Mouse (Mus musculus) cerebellum, postnatal 4 days (tissue): Measurements from ENCODE around the gene Hba-a1.
"Not testable (repeated sequence)": the region's sequence is repeated elsewhere in the genome, so short reads cannot be mapped to it uniquely, and the experiment has no call there.

Source experiments
- DNase-seq, 2 experiments: peaks; one replicate each; pipeline ENCODE4 v3.0.0; 2022; ENCODE audit warnings: low spot score in 2 of 2, mixed read lengths in 1 of 2

Gene Hba-a1

GRCm38 (mm10) chr11:32283091-32283777 lies at the start of gene Hba-a1:
Hba-a1 (plus strand) TSS chr11:32283511.
- DNase-seq, result not testable (repeated sequence)

GRCm38 (mm10) chr11:32233895-32234294 lies 49.4 kb upstream of the Hba-a1 start:
- DNase-seq, result peak in 1 of 2 experiments; percentile 68

DNA sequence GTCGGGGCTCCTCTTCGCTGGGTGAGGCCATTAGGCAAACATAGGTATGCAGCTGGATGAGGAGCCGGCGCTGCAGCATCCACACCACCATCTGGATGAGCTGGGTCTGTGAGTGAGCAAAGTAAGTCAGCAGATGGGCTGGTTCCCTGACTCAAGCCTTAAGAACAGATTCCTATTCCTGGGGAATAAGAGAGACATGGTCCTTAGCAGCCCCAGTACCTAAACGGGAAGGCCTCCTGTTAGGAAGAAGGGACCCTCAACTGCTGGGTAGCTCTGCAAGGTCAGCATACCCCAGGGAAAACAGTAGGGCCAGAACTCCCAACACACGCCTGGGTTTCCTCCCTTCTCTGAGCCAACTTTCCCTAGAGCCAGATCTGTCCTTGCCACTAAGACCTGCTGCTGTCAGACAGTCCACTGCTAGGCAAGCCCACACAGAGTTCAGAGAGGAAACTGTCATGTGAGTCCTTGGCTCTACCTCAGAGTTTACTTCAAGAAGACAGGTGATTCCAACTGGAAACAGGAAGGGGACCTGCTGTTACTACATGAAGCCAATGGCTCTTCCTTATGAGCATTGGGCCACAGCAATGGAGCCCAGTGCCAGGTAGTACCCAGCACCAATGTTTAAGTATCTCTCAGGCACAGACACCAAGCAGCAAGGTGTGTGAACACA lies 48.4 kb upstream of the Hba-a1 start:
- no peak for DNase-seq

GRCm38 (mm10) chr11:32235646-32236045 lies 47.7 kb upstream of the Hba-a1 start:
- DNase-seq, result peak; percentile 55 to 81

DNA sequence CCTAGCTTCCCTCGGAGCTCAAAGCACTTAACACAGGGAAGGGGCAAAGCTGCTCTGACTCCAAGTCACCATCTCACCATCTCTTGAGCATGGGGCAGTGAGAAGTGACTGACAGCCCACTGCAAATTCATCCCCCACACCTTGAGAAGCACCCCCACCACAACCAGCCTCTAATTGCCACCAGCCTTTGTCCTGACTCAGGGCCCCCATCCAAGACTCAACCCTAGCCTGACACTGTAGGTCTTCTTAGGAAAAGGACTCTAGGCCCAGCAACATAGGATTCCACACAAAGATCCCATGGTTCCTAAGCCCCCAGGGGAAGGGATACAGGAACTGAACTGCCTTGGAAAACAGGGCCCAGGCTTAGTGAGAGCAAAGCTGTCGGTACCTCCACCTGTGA lies 47.2 kb upstream of the Hba-a1 start:
- no peak for DNase-seq

DNA sequence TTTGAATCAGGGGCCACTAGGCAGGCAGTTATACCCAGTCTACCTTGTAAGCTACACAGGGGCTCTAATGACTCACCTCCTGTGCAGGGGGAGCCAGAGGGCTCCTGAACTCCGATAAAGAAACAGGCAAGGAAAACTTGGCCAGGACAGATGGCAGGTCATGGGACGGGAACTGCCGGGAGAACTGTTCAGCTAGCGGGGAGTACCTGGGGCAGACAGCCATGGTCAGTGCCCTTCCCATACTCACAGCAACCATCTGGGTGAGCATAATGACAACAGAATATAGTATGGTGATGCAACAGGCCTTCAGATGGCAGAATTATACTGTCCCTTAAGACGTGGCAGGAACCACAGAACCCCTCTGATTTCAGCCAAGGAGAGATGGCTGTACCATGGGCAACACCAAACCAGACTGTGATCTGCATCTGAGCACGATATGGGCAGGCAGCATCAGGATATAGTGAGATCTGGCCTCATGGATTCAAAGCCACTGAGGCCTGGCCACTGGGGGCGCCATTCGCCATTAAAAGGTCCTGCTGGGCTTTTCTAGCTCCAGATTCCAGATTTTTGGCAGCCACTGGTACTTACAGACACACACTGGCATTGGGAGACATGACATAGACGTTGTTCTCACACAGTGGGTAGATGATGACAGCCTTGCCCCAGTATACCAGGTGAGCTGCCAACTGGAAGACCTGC lies 46.5 kb upstream of the Hba-a1 start:
- peak in 1 of 2 experiments; percentile 74 for DNase-seq

- DNase-seq, result no peak
These were observed 45.9 kb upstream of the Hba-a1 start for GRCm38 (mm10) chr11:32237411-32237795.

- peak in 1 of 2 experiments; percentile 75 for DNase-seq
These were observed 45.0 kb upstream of the Hba-a1 start for GRCm38 (mm10) chr11:32238093-32238860.

GRCm38 (mm10) chr11:32241391-32241790 lies 41.9 kb upstream of the Hba-a1 start:
- no peak for DNase-seq

GRCm38 (mm10) chr11:32242209-32242608 lies 41.1 kb upstream of the Hba-a1 start:
- DNase-seq, result no peak

DNA sequence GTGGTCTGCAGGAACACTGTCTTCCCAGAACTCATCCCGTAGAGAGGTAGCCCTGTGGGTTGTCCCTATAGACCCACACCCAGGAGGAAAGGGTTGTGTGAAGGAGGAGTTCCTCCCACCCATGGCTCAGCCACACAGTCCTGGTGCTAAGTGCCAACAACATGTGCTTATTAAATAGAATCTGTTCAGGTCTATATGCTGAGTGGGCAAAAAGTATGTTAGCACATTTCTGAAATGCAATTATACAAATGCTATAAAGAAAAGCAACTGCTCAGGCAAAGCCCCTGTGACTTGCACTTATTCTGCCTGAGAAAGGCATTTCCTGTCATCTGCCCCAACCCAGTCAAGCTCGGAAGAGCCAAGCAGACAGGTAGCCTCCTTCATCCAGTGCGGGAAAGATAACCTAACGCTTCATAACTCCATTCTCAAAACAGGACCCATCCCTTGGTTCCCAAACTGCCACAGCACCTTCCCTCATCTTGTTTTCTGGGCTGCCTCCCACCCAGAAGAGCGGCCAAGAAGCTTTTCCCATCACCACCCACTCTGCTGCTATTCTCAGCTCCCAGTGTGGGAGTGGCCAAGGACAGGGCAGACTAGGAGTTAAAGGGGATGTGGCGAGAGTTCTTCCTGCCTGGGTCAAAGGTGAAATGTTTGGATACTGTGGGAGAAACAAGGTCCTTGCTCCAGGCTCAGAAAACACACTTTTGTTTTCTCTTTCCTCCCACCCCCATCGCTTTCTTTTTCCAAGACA lies 39.9 kb upstream of the Hba-a1 start:
- no peak for DNase-seq

- DNase-seq, result no peak
These were observed 39.2 kb upstream of the Hba-a1 start for GRCm38 (mm10) chr11:32244064-32244463.

DNA sequence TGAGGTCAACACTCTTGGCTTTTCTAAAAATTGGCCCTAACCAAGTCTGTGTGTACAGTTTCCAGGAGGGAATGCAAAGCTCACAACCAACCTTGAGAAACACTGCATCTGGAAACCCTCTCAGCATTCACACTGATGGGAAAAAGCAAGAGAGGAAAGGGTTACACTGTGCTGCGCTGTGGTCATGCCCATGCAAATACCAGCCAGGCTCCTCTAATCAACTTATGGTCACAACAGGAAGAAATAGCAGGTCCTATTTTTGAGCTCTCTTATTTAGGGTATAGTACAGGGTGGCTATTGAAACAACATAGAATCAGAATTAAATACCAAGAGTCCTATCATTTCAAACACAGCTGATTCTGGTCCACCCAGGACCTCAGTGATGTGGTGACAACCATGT lies 38.7 kb upstream of the Hba-a1 start:
- no peak for DNase-seq

- no peak for DNase-seq
These were observed 37.7 kb upstream of the Hba-a1 start for GRCm38 (mm10) chr11:32245614-32246013.

- DNase-seq, result no peak
These were observed 36.2 kb upstream of the Hba-a1 start for GRCm38 (mm10) chr11:32247068-32247467.

GRCm38 (mm10) chr11:32248350-32248749 lies 35.0 kb upstream of the Hba-a1 start:
- no peak for DNase-seq

GRCm38 (mm10) chr11:32250880-32251763 lies 32.2 kb upstream of the Hba-a1 start:
- no peak for DNase-seq

- DNase-seq, result no peak
These were observed 30.2 kb upstream of the Hba-a1 start for GRCm38 (mm10) chr11:32253121-32253520.

- DNase-seq, result no peak
These were observed 27.2 kb upstream of the Hba-a1 start for GRCm38 (mm10) chr11:32256146-32256545.

DNA sequence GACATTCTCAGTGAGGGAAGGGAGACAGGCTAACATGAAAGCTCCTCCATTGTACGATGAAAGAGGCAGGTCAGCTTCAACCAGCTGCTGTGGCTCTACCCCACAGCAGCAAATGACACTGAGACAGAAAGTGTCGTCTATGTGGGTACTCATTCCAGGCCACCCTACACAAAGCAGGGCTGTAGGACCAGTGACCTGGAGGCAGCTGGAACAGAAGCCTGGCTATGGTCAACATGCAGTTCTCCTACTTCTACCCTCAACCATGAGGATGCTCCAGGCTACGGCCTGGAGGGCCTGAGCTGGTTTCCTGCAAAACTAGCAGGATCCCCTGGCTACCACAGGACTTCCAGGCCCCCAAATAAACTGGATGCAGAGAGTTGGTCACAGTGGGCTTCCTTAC lies 26.7 kb upstream of the Hba-a1 start:
- DNase-seq, result no peak
